Mouse (Mus musculus): ENCODE data around the gene Casz1. TPM values are rescaled to one million over a fixed set of nuclear protein-coding genes. Genes with fewer than 3 reads are reported as not detected.
A peak's percentile ranks its signal among the peaks of the same experiment; 100 is the strongest.

Casz1 gene
- polyA plus RNA-seq, 1 experiment from 2014 or later, result 7.3 TPM

DNA sequence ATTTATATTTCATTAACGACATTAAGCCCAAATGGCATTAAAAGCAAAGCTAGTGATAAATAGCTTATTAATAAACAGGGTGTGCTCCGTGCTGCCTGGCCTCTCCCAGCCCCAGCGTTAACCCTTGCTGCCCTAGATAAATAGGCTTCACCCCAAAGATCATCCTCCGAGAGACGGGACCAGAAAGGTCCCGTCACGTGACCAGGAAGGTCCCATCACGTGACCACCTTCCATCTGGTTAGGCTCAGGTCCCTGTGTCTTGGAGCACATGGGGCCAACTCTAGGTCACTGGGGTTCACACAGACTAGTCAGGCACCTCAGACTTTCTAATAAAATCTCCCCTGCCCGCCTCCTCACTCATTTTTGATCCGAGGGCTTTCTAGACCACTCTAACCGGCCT is 42.5 kb downstream of the Casz1 start:
- Histone ChIP-seq H3K4me1 (replicated peaks; ENCODE audit: control insufficient read depth, insufficient read depth, low read length) (no peaks in the 10 kb centered on the region; the same call in 1 of the 2 replicates), H3K9ac (ENCODE audit: low read length) (no peak overlapping the region), H3K9me3 (ENCODE audit: control insufficient read depth, low read length) (no peaks in the 10 kb centered on the region), H3K27me3 (ENCODE audit: control insufficient read depth, insufficient read depth, low read depth, low read length) (no peaks in the 10 kb centered on the region), H3K27ac (ENCODE audit: low read length) (no peak overlapping the region), H3K36me3 (ENCODE audit: control insufficient read depth, insufficient read depth, low read length) (no peaks in the 10 kb centered on the region), H3K4me2 (ENCODE audit: low read depth, low read length) (peak overlapping the region; percentile 35; the same call in 1 of the 2 replicates), H3K4me3 (ENCODE audit: low read length) (no peak overlapping the region)
- no peak for ATAC-seq (ENCODE audit: low read depth)
- WGBS, result 57% methylated on average over 11 of the region's 11 CpGs

GRCm38 (mm10) chr4:148847636-148848035 is 43.4 kb downstream of the Casz1 start:
- no peaks in the 10 kb centered on the region; the same call in 1 of the 2 replicates for H3K4me1 ChIP-seq (replicated peaks; ENCODE audit: control insufficient read depth, insufficient read depth, low read length)
- no peaks in the 10 kb centered on the region for H3K27me3 ChIP-seq (ENCODE audit: control insufficient read depth, insufficient read depth, low read depth, low read length)
- no peak for ATAC-seq (ENCODE audit: low read depth)
- no peak overlapping the region for H3K4me3 ChIP-seq (ENCODE audit: low read length)
- WGBS, result 79% methylated on average over 9 of the region's 9 CpGs
- no peaks in the 10 kb centered on the region for H3K36me3 ChIP-seq (ENCODE audit: control insufficient read depth, insufficient read depth, low read length)
- H3K9ac ChIP-seq (ENCODE audit: low read length), result no peak overlapping the region
- H3K9me3 ChIP-seq (ENCODE audit: control insufficient read depth, low read length), result no peaks in the 10 kb centered on the region
- H3K4me2 ChIP-seq (ENCODE audit: low read depth, low read length), result no peak overlapping the region
- no peak overlapping the region for H3K27ac ChIP-seq (ENCODE audit: low read length)

GRCm38 (mm10) chr4:148849437-148849836 is 45.2 kb downstream of the Casz1 start:
- Histone ChIP-seq H3K27ac (ENCODE audit: low read length) (no peak overlapping the region), H3K9ac (ENCODE audit: low read length) (no peak overlapping the region), H3K4me3 (ENCODE audit: low read length) (no peak overlapping the region), H3K9me3 (ENCODE audit: control insufficient read depth, low read length) (no peaks in the 10 kb centered on the region), H3K4me1 (replicated peaks; ENCODE audit: control insufficient read depth, insufficient read depth, low read length) (no peaks in the 10 kb centered on the region; the same call in 1 of the 2 replicates), H3K4me2 (ENCODE audit: low read depth, low read length) (no peak overlapping the region), H3K36me3 (ENCODE audit: control insufficient read depth, insufficient read depth, low read length) (no peaks in the 10 kb centered on the region), H3K27me3 (ENCODE audit: control insufficient read depth, insufficient read depth, low read depth, low read length) (no peaks in the 10 kb centered on the region)
- no peak for ATAC-seq (ENCODE audit: low read depth)
- 71% methylated on average over 6 of the region's 6 CpGs for WGBS

GRCm38 (mm10) chr4:148853057-148853456 is 48.8 kb downstream of the Casz1 start:
- H3K27ac ChIP-seq (ENCODE audit: low read length), result no peak overlapping the region
- no peak overlapping the region for H3K4me2 ChIP-seq (ENCODE audit: low read depth, low read length)
- H3K9me3 ChIP-seq (ENCODE audit: control insufficient read depth, low read length), result no peaks in the 10 kb centered on the region
- H3K4me1 ChIP-seq (replicated peaks; ENCODE audit: control insufficient read depth, insufficient read depth, low read length), result peaks cover 8% of the 10 kb centered on the region
- no peak for ATAC-seq (ENCODE audit: low read depth)
- H3K9ac ChIP-seq (ENCODE audit: low read length), result no peak overlapping the region
- H3K27me3 ChIP-seq (ENCODE audit: control insufficient read depth, insufficient read depth, low read depth, low read length), result no peaks in the 10 kb centered on the region
- WGBS, result 71% methylated on average over 4 of the region's 4 CpGs
- H3K4me3 ChIP-seq (ENCODE audit: low read length), result no peak overlapping the region
- no peaks in the 10 kb centered on the region for H3K36me3 ChIP-seq (ENCODE audit: control insufficient read depth, insufficient read depth, low read length)

GRCm38 (mm10) chr4:148854093-148854492 is 49.9 kb downstream of the Casz1 start:
- H3K4me1 ChIP-seq (replicated peaks; ENCODE audit: control insufficient read depth, insufficient read depth, low read length), result peaks cover 8% of the 10 kb centered on the region
- H3K27me3 ChIP-seq (ENCODE audit: control insufficient read depth, insufficient read depth, low read depth, low read length), result peaks cover 4% of the 10 kb centered on the region; the same call in 1 of the 2 replicates
- no peak for ATAC-seq (ENCODE audit: low read depth)

DNA sequence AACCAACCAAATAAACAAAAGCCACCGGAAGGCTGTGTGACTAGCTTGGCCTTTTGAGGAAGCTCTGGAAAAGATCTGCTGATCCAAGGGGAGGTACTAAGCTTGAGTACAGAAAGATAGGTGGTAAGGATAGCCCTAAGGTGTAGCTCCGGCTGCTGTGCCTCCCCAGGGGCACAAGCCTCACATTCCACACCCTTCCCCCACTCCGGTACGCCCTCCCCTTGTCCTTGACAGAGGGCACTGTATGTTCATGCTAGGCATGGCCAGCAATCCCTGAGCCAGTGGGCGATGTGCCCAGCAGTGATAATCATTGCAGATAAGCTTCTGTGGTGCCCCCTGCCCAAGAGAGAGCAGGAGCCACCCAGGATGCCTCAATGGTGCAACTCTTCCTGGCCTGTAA is 51.3 kb downstream of the Casz1 start:
- WGBS, result 79% methylated on average over 5 of the region's 5 CpGs
- H3K9ac ChIP-seq (ENCODE audit: low read length), result no peak overlapping the region
- peaks cover 13% of the 10 kb centered on the region for H3K27me3 ChIP-seq (ENCODE audit: control insufficient read depth, insufficient read depth, low read depth, low read length)
- H3K36me3 ChIP-seq (ENCODE audit: control insufficient read depth, insufficient read depth, low read length), result no peaks in the 10 kb centered on the region
- H3K9me3 ChIP-seq (ENCODE audit: control insufficient read depth, low read length), result no peaks in the 10 kb centered on the region
- H3K4me1 ChIP-seq (replicated peaks; ENCODE audit: control insufficient read depth, insufficient read depth, low read length), result peaks cover 20% of the 10 kb centered on the region
- H3K4me2 ChIP-seq (ENCODE audit: low read depth, low read length), result no peak overlapping the region
- no peak overlapping the region for H3K27ac ChIP-seq (ENCODE audit: low read length)
- no peak for ATAC-seq (ENCODE audit: low read depth)
- H3K4me3 ChIP-seq (ENCODE audit: low read length), result no peak overlapping the region

More at GRCm38 (mm10) chr4:148854093-148854492, 49.9 kb downstream of the Casz1 start:
- Histone ChIP-seq H3K9ac (ENCODE audit: low read length) (no peak overlapping the region), H3K9me3 (ENCODE audit: control insufficient read depth, low read length) (no peaks in the 10 kb centered on the region), H3K4me3 (ENCODE audit: low read length) (no peak overlapping the region), H3K27ac (ENCODE audit: low read length) (no peak overlapping the region), H3K36me3 (ENCODE audit: control insufficient read depth, insufficient read depth, low read length) (no peaks in the 10 kb centered on the region), H3K4me2 (ENCODE audit: low read depth, low read length) (no peak overlapping the region)
- WGBS, result 17% methylated on average over 2 of the region's 2 CpGs

- Histone ChIP-seq H3K4me2 (ENCODE audit: low read depth, low read length) (no peak overlapping the region), H3K27me3 (ENCODE audit: control insufficient read depth, insufficient read depth, low read depth, low read length) (peaks cover 15% of the 10 kb centered on the region), H3K4me3 (ENCODE audit: low read length) (no peak overlapping the region), H3K9ac (ENCODE audit: low read length) (no peak overlapping the region), H3K36me3 (ENCODE audit: control insufficient read depth, insufficient read depth, low read length) (no peaks in the 10 kb centered on the region), H3K4me1 (replicated peaks; ENCODE audit: control insufficient read depth, insufficient read depth, low read length) (peaks cover 20% of the 10 kb centered on the region), H3K27ac (ENCODE audit: low read length) (no peak overlapping the region), H3K9me3 (ENCODE audit: control insufficient read depth, low read length) (no peaks in the 10 kb centered on the region)
- WGBS, result 64% methylated on average over 4 of the region's 4 CpGs
- no peak for ATAC-seq (ENCODE audit: low read depth)
Observed at GRCm38 (mm10) chr4:148856216-148856615, 52.0 kb downstream of the Casz1 start.

DNA sequence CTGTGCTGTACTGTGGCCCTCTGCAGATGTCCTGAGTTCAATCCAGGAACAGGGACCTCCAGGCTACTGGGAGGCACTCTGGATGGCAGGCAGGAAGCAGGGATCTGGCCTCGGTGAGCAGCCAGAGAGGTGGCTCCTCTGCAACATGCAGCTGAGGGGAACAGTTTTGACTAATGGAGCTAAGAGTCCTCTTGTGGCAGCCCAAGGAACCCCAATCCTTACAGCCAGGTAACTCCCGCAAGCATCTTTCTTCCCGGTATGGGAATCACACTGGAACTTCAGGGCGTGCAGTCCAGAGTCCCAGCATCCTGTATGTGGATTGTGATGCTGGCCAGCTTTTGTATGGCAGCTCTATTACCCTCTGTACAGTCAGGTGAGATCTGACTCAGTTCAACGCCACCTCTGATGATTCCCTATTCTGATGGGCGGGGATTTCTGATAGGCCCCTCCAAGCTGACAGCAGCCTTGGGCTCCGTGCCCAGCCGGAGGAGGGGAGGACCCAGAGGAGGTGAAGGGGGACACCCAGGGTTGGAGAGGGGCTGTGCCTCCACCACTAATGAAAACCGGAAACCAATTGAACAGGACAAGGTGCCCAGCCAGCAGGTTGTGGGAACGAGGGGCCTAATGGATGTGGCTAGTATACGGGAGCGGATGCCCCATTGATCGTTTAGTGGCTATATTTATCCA is 53.3 kb downstream of the Casz1 start:
- Histone ChIP-seq H3K4me1 (replicated peaks; ENCODE audit: control insufficient read depth, insufficient read depth, low read length) (peaks cover 20% of the 10 kb centered on the region), H3K9me3 (ENCODE audit: control insufficient read depth, low read length) (no peaks in the 10 kb centered on the region), H3K27me3 (ENCODE audit: control insufficient read depth, insufficient read depth, low read depth, low read length) (peaks cover 19% of the 10 kb centered on the region), H3K4me3 (ENCODE audit: low read length) (no peak overlapping the region), H3K36me3 (ENCODE audit: control insufficient read depth, insufficient read depth, low read length) (no peaks in the 10 kb centered on the region), H3K27ac (ENCODE audit: low read length) (no peak overlapping the region), H3K4me2 (ENCODE audit: low read depth, low read length) (no peak overlapping the region), H3K9ac (ENCODE audit: low read length) (no peak overlapping the region)
- WGBS, result 64% methylated on average over 13 of the region's 13 CpGs
- ATAC-seq (ENCODE audit: low read depth), result no peak; the same call in 1 of the 2 replicates

GRCm38 (mm10) chr4:148858194-148858593 is 54.0 kb downstream of the Casz1 start:
- H3K4me2 ChIP-seq (ENCODE audit: low read depth, low read length), result no peak overlapping the region
- WGBS, result 52% methylated on average over 7 of the region's 7 CpGs
- no peak overlapping the region for H3K4me3 ChIP-seq (ENCODE audit: low read length)
- H3K27me3 ChIP-seq (ENCODE audit: control insufficient read depth, insufficient read depth, low read depth, low read length), result peaks cover 19% of the 10 kb centered on the region
- H3K9ac ChIP-seq (ENCODE audit: low read length), result no peak overlapping the region
- H3K36me3 ChIP-seq (ENCODE audit: control insufficient read depth, insufficient read depth, low read length), result no peaks in the 10 kb centered on the region
- H3K4me1 ChIP-seq (replicated peaks; ENCODE audit: control insufficient read depth, insufficient read depth, low read length), result peaks cover 20% of the 10 kb centered on the region
- H3K27ac ChIP-seq (ENCODE audit: low read length), result no peak overlapping the region
- ATAC-seq (ENCODE audit: low read depth), result peak; percentile 66
- H3K9me3 ChIP-seq (ENCODE audit: control insufficient read depth, low read length), result no peaks in the 10 kb centered on the region

All from lung, embryonic 16.5 days (tissue).